Comparison of ENCODE assay signal across 8 mouse cellular contexts in the genomic region with DNA sequence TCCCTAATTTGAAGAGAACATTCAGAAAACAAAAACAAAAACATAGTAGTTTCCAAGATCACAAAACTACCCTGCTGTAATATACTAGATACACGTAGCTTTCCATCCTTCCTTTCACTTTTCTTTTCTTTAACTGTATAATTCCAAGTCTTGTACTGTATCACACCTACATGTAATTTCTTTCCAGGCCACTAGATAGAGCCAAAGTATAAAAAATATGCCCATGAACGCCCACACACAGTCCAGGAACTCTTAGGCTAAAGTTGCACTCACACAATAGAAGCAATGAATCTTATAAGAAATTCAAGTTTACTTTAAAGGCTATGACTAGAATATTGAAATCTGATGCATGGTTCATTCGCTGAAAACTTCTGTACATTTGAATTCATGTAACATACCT.
DNase-seq lines count a peak whose midpoint lies in the region; ATAC-seq and TF ChIP-seq lines count a peak whose summit lies in the region.

No protein-coding gene starts in this region.

- WGBS in kidney, adult 2 months = 15% methylated on average over 3 of the region's 3 CpGs
- WGBS in intestine, embryonic 15.5 days = 20% methylated on average over 3 of the region's 3 CpGs
- WGBS in thymus, adult 2 months = 11% methylated on average over 3 of the region's 3 CpGs

- no peak overlapping the region for H3K9ac ChIP-seq in intestine, embryonic 15.5 days

- DNase-seq in kidney, adult 2 months = peak; percentile 46
- DNase-seq in kidney, postnatal 10 days = no peak
- DNase-seq in MEL-GATA-1-ER (ENCODE audit: extremely low read depth, low read depth) = peak; percentile 53
- DNase-seq in embryo, embryonic 10 days (ENCODE audit: low spot score) = peak; percentile 40
- peak; percentile 55 for DNase-seq in mesoderm, embryonic 11.5 days (ENCODE audit: low read depth, low spot score)
- DNase-seq in adrenal gland, postnatal 4 days (ENCODE audit: low spot score in 2 of 2) = no peak
- no peak for DNase-seq in thymus, adult 2 months

- no peaks in the 10 kb centered on the region for H3K4me1 ChIP-seq in kidney, adult 2 months (ENCODE audit: control insufficient read depth, insufficient read depth, low read length)
- H3K4me1 ChIP-seq in intestine, embryonic 15.5 days (replicated peaks) = no peaks in the 10 kb centered on the region
- H3K4me1 ChIP-seq in thymus, adult 2 months (replicated peaks; ENCODE audit: control insufficient read depth, insufficient read depth, low read length) = no peaks in the 10 kb centered on the region

- H3K36me3 ChIP-seq in kidney, adult 2 months (ENCODE audit: control insufficient read depth, insufficient read depth, low read length) = no peaks in the 10 kb centered on the region
- no peaks in the 10 kb centered on the region for H3K36me3 ChIP-seq in intestine, embryonic 15.5 days
- H3K36me3 ChIP-seq in thymus, adult 2 months (ENCODE audit: control insufficient read depth, insufficient read depth, low read length) = no peaks in the 10 kb centered on the region

- no peaks in the 10 kb centered on the region for H3K9me3 ChIP-seq in intestine, embryonic 15.5 days

- no peak overlapping the region for H3K4me3 ChIP-seq in kidney, adult 2 months (ENCODE audit: insufficient read depth, low read depth, low read length)
- no peak overlapping the region for H3K4me3 ChIP-seq in intestine, embryonic 15.5 days (replicated peaks)
- no peak overlapping the region for H3K4me3 ChIP-seq in thymus, adult 2 months (ENCODE audit: control insufficient read depth, insufficient read depth, low read length)

- no peak for TF ChIP-seq POLR2A in kidney, adult 2 months (IDR thresholded peaks at IDR 0.05; ENCODE audit: low read depth, low read length)
- TF ChIP-seq POLR2A in thymus, adult 2 months (IDR thresholded peaks at IDR 0.05; ENCODE audit: control insufficient read depth, extremely low read depth, insufficient read depth, low read length, poor library complexity) = no peak

- no peak overlapping the region for H3K4me2 ChIP-seq in intestine, embryonic 15.5 days (replicated peaks)

- H3K27me3 ChIP-seq in kidney, adult 2 months (replicated peaks; ENCODE audit: control insufficient read depth, insufficient read depth, low read length) = no peaks in the 10 kb centered on the region
- H3K27me3 ChIP-seq in intestine, embryonic 15.5 days (replicated peaks) = no peaks in the 10 kb centered on the region
- no peaks in the 10 kb centered on the region for H3K27me3 ChIP-seq in thymus, adult 2 months (ENCODE audit: control insufficient read depth, insufficient read depth, low read length)

- ATAC-seq in intestine, embryonic 15.5 days = peak; percentile 75

- no peak for TF ChIP-seq CTCF in kidney, adult 2 months (conservative IDR thresholded peaks at IDR 0.05; ENCODE audit: insufficient read depth, insufficient read length, low read depth, low read length)
- TF ChIP-seq CTCF in thymus, adult 2 months (IDR thresholded peaks at IDR 0.05; ENCODE audit: borderline replicate concordance, control insufficient read depth, extremely low read depth, insufficient read depth, low read length, poor library complexity) = no peak

- H3K27ac ChIP-seq in kidney, adult 2 months (ENCODE audit: insufficient read depth, low read depth, low read length) = no peak overlapping the region
- no peak overlapping the region for H3K27ac ChIP-seq in intestine, embryonic 15.5 days
- H3K27ac ChIP-seq in thymus, adult 2 months (ENCODE audit: control insufficient read depth, insufficient read depth, low read length) = no peak overlapping the region

Comparison
In these comparisons a context has a peak if more than half of its experiments do, and no peak if none do; other contexts are left out.
1. DNase-seq: peak in kidney, adult 2 months (single experiment), MEL-GATA-1-ER (single experiment), embryo, embryonic 10 days (single experiment) and mesoderm, embryonic 11.5 days (single experiment); none in kidney, postnatal 10 days (single experiment), adrenal gland, postnatal 4 days (0 of 2) and thymus, adult 2 months (single experiment).